Mouse (Mus musculus): ENCODE measurements around the gene Mfsd14a.
"Not testable (repeated sequence)": the region's sequence is repeated elsewhere in the genome, so short reads cannot be mapped to it uniquely, and the experiment has no call there.

Gene Mfsd14a

GRCm38 (mm10) chr3:116662463-116662863, at the start of gene Mfsd14a:
Mfsd14a (minus strand) TSS chr3:116662677.
- DNase-seq (ENCODE audit: low read depth, low spot score), result peak; percentile 89

GRCm38 (mm10) chr3:116711624-116712435, 49.4 kb upstream of the Mfsd14a start:
- peak; percentile 46 for DNase-seq (ENCODE audit: low read depth, low spot score)

GRCm38 (mm10) chr3:116710941-116711340, 48.5 kb upstream of the Mfsd14a start:
- DNase-seq (ENCODE audit: low read depth, low spot score), result no peak

- DNase-seq (ENCODE audit: low read depth, low spot score), result no peak
Observed at GRCm38 (mm10) chr3:116705637-116706204, 43.2 kb upstream of the Mfsd14a start.

GRCm38 (mm10) chr3:116703835-116704234, 41.4 kb upstream of the Mfsd14a start:
- DNase-seq (ENCODE audit: low read depth, low spot score), result no peak

GRCm38 (mm10) chr3:116702647-116703272, 40.3 kb upstream of the Mfsd14a start:
- no peak for DNase-seq (ENCODE audit: low read depth, low spot score)

GRCm38 (mm10) chr3:116701601-116702000, 39.1 kb upstream of the Mfsd14a start:
- DNase-seq (ENCODE audit: low read depth, low spot score), result no peak

GRCm38 (mm10) chr3:116698786-116699185, 36.3 kb upstream of the Mfsd14a start:
- DNase-seq (ENCODE audit: low read depth, low spot score), result no peak

- no peak for DNase-seq (ENCODE audit: low read depth, low spot score)
Observed at GRCm38 (mm10) chr3:116695666-116695985, 33.1 kb upstream of the Mfsd14a start.

GRCm38 (mm10) chr3:116694955-116695665, 32.6 kb upstream of the Mfsd14a start:
- no peak for DNase-seq (ENCODE audit: low read depth, low spot score)

GRCm38 (mm10) chr3:116694312-116694711, 31.8 kb upstream of the Mfsd14a start:
- DNase-seq (ENCODE audit: low read depth, low spot score), result no peak

- no peak for DNase-seq (ENCODE audit: low read depth, low spot score)
Observed at GRCm38 (mm10) chr3:116681160-116681559, 18.7 kb upstream of the Mfsd14a start, which contains the start of gene Gm43191. Gm43191 (minus strand) TSS chr3:116681260.

GRCm38 (mm10) chr3:116664281-116664680, 1.8 kb upstream of the Mfsd14a start:
- not testable (repeated sequence) for DNase-seq (ENCODE audit: low read depth, low spot score)

GRCm38 (mm10) chr3:116661870-116662414, 535 bp downstream of the Mfsd14a start:
- DNase-seq (ENCODE audit: low read depth, low spot score), result no peak

GRCm38 (mm10) chr3:116661288-116661869, 1.1 kb downstream of the Mfsd14a start:
- no peak for DNase-seq (ENCODE audit: low read depth, low spot score)

- no peak for DNase-seq (ENCODE audit: low read depth, low spot score)
Observed at GRCm38 (mm10) chr3:116659856-116660430, 2.5 kb downstream of the Mfsd14a start.

GRCm38 (mm10) chr3:116658928-116659565, 3.4 kb downstream of the Mfsd14a start:
- no peak for DNase-seq (ENCODE audit: low read depth, low spot score)

GRCm38 (mm10) chr3:116656184-116656965, 6.1 kb downstream of the Mfsd14a start:
- DNase-seq (ENCODE audit: low read depth, low spot score), result no peak

- not testable (repeated sequence) for DNase-seq (ENCODE audit: low read depth, low spot score)
Observed at GRCm38 (mm10) chr3:116654051-116654450, 8.4 kb downstream of the Mfsd14a start.
